Mouse (Mus musculus): Measurements from ENCODE around the gene Elovl6.

The Elovl6 gene

GRCm38 (mm10) chr3:129565458-129565857 lies 33.3 kb downstream of the Elovl6 start:
- no peak for DNase-seq (ENCODE audit: low spot score in 2 of 2)

GRCm38 (mm10) chr3:129566013-129566412 lies 33.9 kb downstream of the Elovl6 start:
- DNase-seq (ENCODE audit: low spot score in 2 of 2): no peak

GRCm38 (mm10) chr3:129566876-129567275 lies 34.7 kb downstream of the Elovl6 start:
- no peak for DNase-seq (ENCODE audit: low spot score in 2 of 2)

- no peak for DNase-seq (ENCODE audit: low spot score in 2 of 2)
These were observed 36.4 kb downstream of the Elovl6 start for GRCm38 (mm10) chr3:129568506-129568905.

- no peak for DNase-seq (ENCODE audit: low spot score in 2 of 2)
These were observed 38.8 kb downstream of the Elovl6 start for GRCm38 (mm10) chr3:129570989-129571388.

- no peak for DNase-seq (ENCODE audit: low spot score in 2 of 2)
These were observed 39.5 kb downstream of the Elovl6 start for GRCm38 (mm10) chr3:129571642-129572041.

- no peak for DNase-seq (ENCODE audit: low spot score in 2 of 2)
These were observed 40.8 kb downstream of the Elovl6 start for GRCm38 (mm10) chr3:129572959-129573358.

GRCm38 (mm10) chr3:129573609-129574008 lies 41.5 kb downstream of the Elovl6 start:
- DNase-seq (ENCODE audit: low spot score in 2 of 2): no peak

GRCm38 (mm10) chr3:129575086-129575485 lies 42.9 kb downstream of the Elovl6 start:
- no peak for DNase-seq (ENCODE audit: low spot score in 2 of 2)

GRCm38 (mm10) chr3:129576522-129576921 lies 44.4 kb downstream of the Elovl6 start:
- DNase-seq (ENCODE audit: low spot score in 2 of 2): no peak

GRCm38 (mm10) chr3:129578741-129579475 lies 46.8 kb downstream of the Elovl6 start:
- no peak for DNase-seq (ENCODE audit: low spot score in 2 of 2)

- no peak for DNase-seq (ENCODE audit: low spot score in 2 of 2)
These were observed 48.9 kb downstream of the Elovl6 start for GRCm38 (mm10) chr3:129581024-129581423.

GRCm38 (mm10) chr3:129582449-129582848 lies 50.3 kb downstream of the Elovl6 start:
- DNase-seq (ENCODE audit: low spot score in 2 of 2): no peak

- DNase-seq (ENCODE audit: low spot score in 2 of 2): no peak
These were observed 51.1 kb downstream of the Elovl6 start for GRCm38 (mm10) chr3:129583290-129583689.

- DNase-seq (ENCODE audit: low spot score in 2 of 2): no peak
These were observed 55.8 kb downstream of the Elovl6 start for GRCm38 (mm10) chr3:129587916-129588315.

- DNase-seq (ENCODE audit: low spot score in 2 of 2): no peak
These were observed 56.6 kb downstream of the Elovl6 start for GRCm38 (mm10) chr3:129588753-129589152.

- DNase-seq (ENCODE audit: low spot score in 2 of 2): no peak
These were observed 57.5 kb downstream of the Elovl6 start for GRCm38 (mm10) chr3:129589705-129590104.

- peak; percentile 33 to 52 for DNase-seq (ENCODE audit: low spot score in 2 of 2)
These were observed 58.5 kb downstream of the Elovl6 start for GRCm38 (mm10) chr3:129590548-129591226.

- DNase-seq (ENCODE audit: low spot score in 2 of 2): no peak
These were observed 59.1 kb downstream of the Elovl6 start for GRCm38 (mm10) chr3:129591251-129591650.

GRCm38 (mm10) chr3:129591761-129592160 lies 59.6 kb downstream of the Elovl6 start:
- DNase-seq (ENCODE audit: low spot score in 2 of 2): no peak

GRCm38 (mm10) chr3:129593001-129593400 lies 60.8 kb downstream of the Elovl6 start:
- DNase-seq (ENCODE audit: low spot score in 2 of 2): no peak

- DNase-seq (ENCODE audit: low spot score in 2 of 2): no peak
These were observed 61.6 kb downstream of the Elovl6 start for GRCm38 (mm10) chr3:129593735-129594134.

- no peak for DNase-seq (ENCODE audit: low spot score in 2 of 2)
These were observed 63.9 kb downstream of the Elovl6 start for GRCm38 (mm10) chr3:129596098-129596497.
